Mouse (Mus musculus): Measurements from ENCODE around the gene Rara.

DNA sequence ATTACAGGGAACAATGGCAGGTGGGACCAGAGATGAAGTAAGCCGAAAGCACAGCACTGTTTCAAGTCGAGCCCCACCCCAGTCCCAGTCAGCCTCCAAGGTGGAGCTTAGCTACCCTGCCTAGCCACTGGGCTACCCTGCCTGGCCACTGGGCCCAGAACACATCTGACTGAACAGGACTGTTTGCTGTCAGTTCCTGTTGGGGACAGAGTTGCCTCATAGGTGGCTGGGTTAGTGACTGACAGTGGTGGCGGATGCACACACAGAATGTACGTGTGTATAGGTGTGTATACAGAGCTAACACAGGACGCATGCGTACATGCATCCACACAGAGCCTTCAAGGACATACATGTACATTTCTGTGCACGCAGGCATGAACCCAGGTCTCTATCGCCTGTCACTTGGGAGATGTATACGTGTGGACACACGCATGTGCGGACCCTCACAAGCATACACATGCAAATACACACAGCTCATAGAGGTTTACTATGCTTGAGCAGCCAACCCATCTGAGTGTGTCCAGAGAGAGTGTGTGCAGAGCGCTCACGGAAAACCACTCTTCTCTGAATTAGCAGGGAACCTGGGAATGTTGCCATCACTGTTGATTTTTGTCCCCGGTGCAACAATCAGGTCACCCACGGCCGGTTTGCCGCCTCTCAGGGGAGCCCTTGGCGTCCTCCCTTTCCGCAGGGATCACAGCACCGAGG, 53.8 kb downstream of the Rara start:
- TF ChIP-seq CTCF (IDR thresholded peaks at IDR 0.05; ENCODE audit: control insufficient read depth, insufficient read depth, low read length) (no peak), POLR2A (IDR thresholded peaks at IDR 0.05; ENCODE audit: borderline replicate concordance, control insufficient read depth, low read depth, low read length) (no peak)
